Mouse (Mus musculus) liver, embryonic 16.5 days (tissue): ENCODE measurements around the gene Hoxd10. TPM values are rescaled to one million over a fixed set of nuclear protein-coding genes. Genes with fewer than 3 reads are reported as not detected.

Source experiments
- ATAC-seq: fragments of 200-750 bp; cut with Nextera tagmentation; 2 replicates; pipeline ENCODE4 v1.8.0; 2017; ENCODE audit warnings: low read depth, mild to moderate bottlenecking, moderate number of reproducible peaks, moderate library complexity
- H3K27ac ChIP-seq: fragments of 300-500 bp; sonication (generic); 2 replicates; pipeline ENCODE4 v1.5.1; 2014; ENCODE audit warnings: mild to moderate bottlenecking, low read length
- H3K27me3 ChIP-seq: fragments of 300-500 bp; sonication (generic); 2 replicates; pipeline ENCODE4 v1.6.1; 2014; ENCODE audit warnings: low read depth, low read length, mixed read lengths; ENCODE audit not compliant: control insufficient read depth, insufficient read depth
- H3K36me3 ChIP-seq: fragments of 300-500 bp; sonication (generic); 2 replicates; pipeline ENCODE4 v1.6.1; 2014; ENCODE audit warnings: mild to moderate bottlenecking; ENCODE audit not compliant: control insufficient read depth, insufficient read depth
- H3K4me1 ChIP-seq: fragments of 300-500 bp; sonication (generic); 2 replicates; pipeline ENCODE4 v1.6.1; 2014; ENCODE audit warnings: low read depth, low read length, mixed read lengths; ENCODE audit not compliant: control insufficient read depth
- H3K4me2 ChIP-seq: fragments of 300-500 bp; sonication (generic); 2 replicates; pipeline ENCODE4 v1.6.1; 2014; ENCODE audit warnings: low read depth, low read length, mixed read lengths
- H3K4me3 ChIP-seq: fragments of 300-500 bp; sonication (generic); 2 replicates; pipeline ENCODE4 v1.5.1; 2014; ENCODE audit warnings: low read depth, mild to moderate bottlenecking, low read length
- H3K9ac ChIP-seq: fragments of 300-500 bp; sonication (generic); 2 replicates; pipeline ENCODE4 v1.6.1; 2014; ENCODE audit warnings: low read depth, low read length
- H3K9me3 ChIP-seq: fragments of 300-500 bp; sonication (generic); replicated peaks from 2 replicates; pipeline ENCODE4 v1.6.1; 2016; ENCODE audit warnings: low read length; ENCODE audit not compliant: control insufficient read depth
- WGBS: fragments of 180-500 bp; shearing (Covaris S2); extraction: QIAGEN DNeasy Blood & Tissue Kit; methylation state at CpG from one replicate; pipeline ENCODE4 v1.1.7; 2014; ENCODE audit not compliant: insufficient replicate concordance; 5-methylcytosine and 5-hydroxymethylcytosine counted together
- polyA plus RNA-seq: library from polyadenylated mRNA; unstranded; fragments of >200 nt; fragmentation: Nextera tagmentation; extraction: Ambion mirVana; gene quantifications from 2 replicates; pipeline ENCODE4 v1.2.1, GENCODE M21; 2015

Gene Hoxd10
- polyA plus RNA-seq, 1 experiment from 2014 or later: not detected

DNA sequence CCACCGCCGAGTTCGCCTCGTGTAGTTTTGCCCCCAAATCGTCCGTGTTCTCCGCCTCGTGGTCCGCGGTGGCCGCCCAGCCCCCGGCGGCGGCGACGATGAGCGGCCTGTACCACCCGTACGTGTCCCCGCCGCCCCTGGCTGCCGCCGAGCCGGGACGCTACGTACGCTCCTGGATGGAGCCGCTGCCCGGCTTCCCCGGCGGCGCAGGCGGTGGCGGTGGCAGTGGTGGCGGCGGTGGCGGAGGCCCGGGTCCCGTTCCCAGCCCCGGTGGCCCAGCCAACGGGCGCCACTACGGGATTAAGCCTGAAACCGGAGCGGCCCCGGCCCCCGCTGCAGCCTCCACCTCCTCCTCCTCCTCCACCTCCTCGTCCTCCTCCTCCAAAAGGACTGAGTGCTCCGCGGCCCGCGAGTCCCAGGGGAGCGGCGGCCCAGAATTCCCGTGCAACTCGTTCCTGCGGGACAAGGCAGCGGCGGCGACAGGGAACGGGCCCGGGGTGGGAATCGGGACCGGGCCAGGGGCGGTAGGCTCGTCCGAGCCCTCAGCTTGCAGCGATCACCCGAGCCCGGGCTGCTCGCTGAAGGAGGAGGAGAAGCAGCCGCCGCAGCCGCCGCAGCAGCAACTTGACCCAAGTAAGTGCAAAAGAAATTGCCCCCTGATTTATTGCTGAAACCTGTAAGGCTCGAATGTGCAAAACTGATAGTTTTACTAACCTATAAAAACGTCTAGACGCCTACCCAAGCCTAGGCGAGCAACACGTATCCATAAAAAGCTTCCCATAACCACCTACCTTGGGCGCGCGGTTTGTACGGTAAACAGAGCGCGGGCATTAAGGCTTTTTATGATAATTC is 6.7 kb downstream of the Hoxd10 start:
- Histone ChIP-seq H3K27me3 (peaks cover 98% of the 10 kb centered on the region), H3K4me1 (no peaks in the 10 kb centered on the region), H3K4me2 (peak overlapping the region; percentile 51), H3K27ac (no peak overlapping the region), H3K4me3 (peak overlapping the region; percentile 42), H3K9me3 (no peaks in the 10 kb centered on the region), H3K36me3 (no peaks in the 10 kb centered on the region), H3K9ac (no peak overlapping the region)
- no peak for ATAC-seq
- WGBS: under 1% methylated on average over 84 of the region's 86 CpGs

DNA sequence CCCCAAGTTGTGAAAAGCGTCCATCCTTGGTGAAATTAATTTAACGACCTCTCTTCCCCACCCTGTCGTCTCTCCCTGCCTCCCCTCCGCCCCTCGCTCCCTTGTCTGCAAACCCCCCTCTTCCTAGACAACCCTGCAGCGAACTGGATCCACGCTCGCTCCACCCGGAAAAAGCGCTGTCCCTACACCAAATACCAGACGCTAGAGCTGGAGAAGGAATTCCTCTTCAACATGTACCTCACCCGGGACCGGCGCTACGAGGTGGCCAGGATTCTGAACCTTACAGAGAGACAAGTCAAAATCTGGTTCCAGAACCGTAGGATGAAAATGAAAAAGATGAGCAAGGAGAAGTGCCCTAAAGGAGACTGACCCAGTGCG is 7.3 kb downstream of the Hoxd10 start:
- no peak overlapping the region for H3K27ac ChIP-seq
- H3K4me1 ChIP-seq: no peaks in the 10 kb centered on the region
- H3K4me3 ChIP-seq: no peak overlapping the region
- H3K27me3 ChIP-seq: peaks cover 98% of the 10 kb centered on the region
- H3K4me2 ChIP-seq: no peak overlapping the region
- H3K36me3 ChIP-seq: no peaks in the 10 kb centered on the region
- WGBS: 3% methylated on average over 17 of the region's 17 CpGs
- no peaks in the 10 kb centered on the region for H3K9me3 ChIP-seq
- no peak overlapping the region for H3K9ac ChIP-seq
- ATAC-seq: no peak

DNA sequence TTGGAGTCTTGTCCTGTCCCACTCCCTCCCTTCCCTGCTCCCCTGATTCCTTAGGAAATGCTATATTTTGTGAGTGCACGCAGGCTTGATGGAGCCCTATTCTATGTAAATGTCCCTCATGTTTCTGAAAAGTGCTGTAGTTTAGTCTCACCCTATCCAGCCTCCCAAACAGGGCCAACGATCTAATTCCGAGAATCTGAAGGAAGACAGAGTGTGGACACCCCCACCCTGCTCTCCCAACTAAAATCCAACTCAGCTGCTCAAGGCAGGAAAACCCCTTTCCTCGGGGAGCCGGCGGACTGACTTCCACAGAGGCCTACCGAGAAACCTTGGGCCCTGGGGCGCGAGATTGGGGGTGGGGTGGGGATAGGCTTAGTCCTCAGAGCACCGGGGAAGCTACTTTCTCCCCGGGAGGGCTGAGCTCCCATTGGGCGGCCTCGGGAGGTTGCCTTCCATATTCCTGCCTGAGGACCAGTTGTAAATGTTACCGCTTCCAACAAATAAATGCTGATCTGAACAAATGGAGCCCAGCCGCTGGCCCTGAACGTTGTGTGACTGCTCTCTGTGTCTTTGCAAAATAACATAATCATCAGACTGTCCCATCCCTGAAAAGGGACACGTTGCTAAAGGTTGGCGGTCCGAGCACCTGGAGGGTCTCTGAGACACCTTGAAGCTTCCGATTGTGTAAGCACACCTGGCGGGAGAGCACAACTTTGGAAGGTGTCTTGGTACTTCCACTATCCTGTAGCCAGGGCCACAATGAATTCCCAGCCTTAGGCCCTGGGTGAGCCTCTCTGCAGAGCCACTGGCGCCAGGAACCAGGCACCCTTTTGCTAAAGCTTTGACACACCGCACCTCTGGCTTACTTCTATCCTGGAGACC is 8.2 kb downstream of the Hoxd10 start:
- Histone ChIP-seq H3K4me2 (no peak overlapping the region), H3K27me3 (peaks cover 98% of the 10 kb centered on the region), H3K36me3 (no peaks in the 10 kb centered on the region), H3K9me3 (no peaks in the 10 kb centered on the region), H3K27ac (no peak overlapping the region), H3K9ac (no peak overlapping the region), H3K4me3 (no peak overlapping the region), H3K4me1 (no peaks in the 10 kb centered on the region; the same call in 1 of the 2 replicates)
- 11% methylated on average over 23 of the region's 23 CpGs for WGBS
- no peak for ATAC-seq

DNA sequence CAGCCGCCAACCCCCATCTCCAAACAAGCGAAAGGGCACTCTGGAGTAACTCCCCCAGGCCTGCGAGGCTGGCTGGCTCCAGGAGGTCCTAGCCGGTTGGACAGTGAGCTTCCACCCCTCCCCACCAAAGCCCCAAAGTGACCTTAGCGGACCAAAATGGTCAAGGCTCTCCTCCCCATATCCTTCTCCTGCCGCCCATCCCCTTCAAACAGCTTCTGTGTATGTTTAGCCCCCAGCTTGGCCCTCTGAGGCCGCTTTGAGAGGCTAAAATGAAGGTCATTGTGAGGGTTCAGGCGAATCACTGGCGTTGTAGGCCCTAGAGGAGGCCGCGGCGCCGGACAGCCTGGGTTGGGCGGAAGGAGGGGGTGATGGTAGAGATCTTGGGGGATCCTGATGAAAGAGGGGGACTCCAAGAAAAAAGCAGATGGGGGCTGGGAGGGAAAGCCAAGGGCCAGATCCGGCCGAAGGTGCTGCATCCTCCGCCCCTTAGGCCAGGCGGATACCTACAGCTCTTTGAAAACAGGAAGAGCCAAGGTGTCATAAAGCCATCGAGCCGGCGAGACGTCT is 8.9 kb downstream of the Hoxd10 start:
- Histone ChIP-seq H3K36me3 (no peaks in the 10 kb centered on the region), H3K9ac (no peak overlapping the region), H3K4me1 (peaks cover 2% of the 10 kb centered on the region; the same call in 1 of the 2 replicates), H3K4me3 (no peak overlapping the region), H3K4me2 (no peak overlapping the region), H3K27ac (no peak overlapping the region), H3K27me3 (peaks cover 98% of the 10 kb centered on the region), H3K9me3 (no peaks in the 10 kb centered on the region)
- WGBS: 9% methylated on average over 22 of the region's 22 CpGs
- ATAC-seq: no peak

DNA sequence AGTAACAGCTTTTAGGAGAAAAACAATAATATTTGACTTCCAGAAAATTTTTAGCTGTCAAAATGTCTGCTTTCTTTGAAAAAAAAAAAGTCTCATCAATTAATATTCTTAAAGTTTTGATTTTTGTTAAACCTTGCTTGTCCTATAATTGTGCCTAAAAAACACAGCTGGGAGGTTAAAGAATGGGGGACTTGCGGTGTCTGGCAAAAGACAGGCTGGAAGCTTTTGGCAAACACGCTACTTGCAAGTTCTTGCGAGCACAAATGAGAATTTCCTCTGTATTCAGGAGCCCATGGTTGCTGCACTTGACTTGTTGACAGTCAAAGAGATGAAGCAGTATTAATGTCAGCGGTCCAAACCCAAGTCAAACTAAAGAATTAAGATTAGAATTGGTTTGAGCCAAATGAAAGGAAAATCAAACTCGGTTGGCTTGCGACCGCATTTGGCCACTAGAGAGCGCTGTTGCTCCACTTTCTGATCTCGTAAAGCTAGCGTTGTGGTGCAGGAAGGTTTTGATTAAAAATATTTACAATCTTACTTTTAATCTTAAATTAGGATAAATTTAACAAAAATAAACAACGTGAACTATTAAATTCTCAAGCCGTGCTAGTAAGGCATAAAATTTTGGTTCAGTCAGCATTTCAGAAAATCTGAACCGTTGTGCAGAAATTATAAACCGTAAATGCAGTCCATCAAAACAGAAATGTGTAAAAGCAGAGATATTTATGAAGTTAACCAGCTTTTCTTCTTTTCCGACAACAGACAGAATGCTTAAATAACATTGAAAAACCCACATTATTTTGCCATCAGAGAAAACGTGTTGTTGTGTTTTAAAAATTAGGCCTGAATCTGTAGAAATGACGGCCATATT is 10.5 kb downstream of the Hoxd10 start:
- 14% methylated on average over 17 of the region's 17 CpGs for WGBS
- Histone ChIP-seq H3K27ac (no peak overlapping the region), H3K4me1 (peaks cover 2% of the 10 kb centered on the region; the same call in 1 of the 2 replicates), H3K4me3 (no peak overlapping the region), H3K27me3 (peaks cover 97% of the 10 kb centered on the region), H3K36me3 (no peaks in the 10 kb centered on the region), H3K9me3 (no peaks in the 10 kb centered on the region), H3K9ac (no peak overlapping the region), H3K4me2 (no peak overlapping the region)
- ATAC-seq: no peak

DNA sequence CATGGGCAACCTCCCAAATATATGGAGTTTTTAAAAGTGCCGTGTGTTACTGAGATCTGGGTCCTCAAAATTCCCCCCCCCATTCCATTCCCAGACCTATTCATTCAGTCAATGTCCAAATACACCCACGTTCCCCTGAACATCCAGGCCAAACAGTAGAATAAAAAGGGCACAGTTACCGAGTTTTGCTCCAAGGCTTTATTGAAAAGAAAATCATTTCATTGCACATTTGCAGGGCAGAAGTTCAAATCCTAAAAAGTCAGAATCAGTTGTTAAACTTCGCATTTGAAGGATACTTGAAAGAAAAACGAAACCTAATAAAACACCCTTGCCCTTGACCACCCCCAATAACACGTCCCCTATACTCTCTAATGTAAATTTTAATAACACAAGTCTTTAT is 11.1 kb downstream of the Hoxd10 start:
- H3K36me3 ChIP-seq: no peaks in the 10 kb centered on the region
- no peak overlapping the region for H3K4me2 ChIP-seq
- no peak overlapping the region for H3K4me3 ChIP-seq
- no peak overlapping the region for H3K9ac ChIP-seq
- H3K27me3 ChIP-seq: peaks cover 97% of the 10 kb centered on the region
- H3K4me1 ChIP-seq: peaks cover 2% of the 10 kb centered on the region; the same call in 1 of the 2 replicates
- H3K9me3 ChIP-seq: no peaks in the 10 kb centered on the region
- ATAC-seq: no peak
- no peak overlapping the region for H3K27ac ChIP-seq
- WGBS: 25% methylated on average over 6 of the region's 6 CpGs

DNA sequence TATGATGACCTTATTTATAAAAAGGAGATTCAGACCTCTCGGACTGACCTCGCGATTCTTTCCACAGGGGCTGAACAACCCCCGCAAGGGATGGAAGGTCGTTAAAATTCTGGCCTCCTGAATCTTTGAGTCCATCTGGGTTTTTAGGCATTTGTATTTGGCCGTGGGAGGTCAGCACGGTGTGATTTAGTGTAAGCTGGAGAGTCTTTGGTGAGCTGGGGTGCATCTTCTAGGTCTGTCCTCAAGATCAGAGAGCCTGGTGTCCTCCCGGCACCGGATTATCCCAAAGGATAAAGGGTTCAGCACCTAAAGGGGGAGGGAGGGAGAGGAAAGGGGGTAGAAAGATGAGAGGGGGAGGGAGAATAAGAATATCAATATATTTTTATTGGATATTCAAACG is 11.6 kb downstream of the Hoxd10 start:
- ATAC-seq: no peak
- no peak overlapping the region for H3K4me3 ChIP-seq
- H3K4me1 ChIP-seq: peaks cover 2% of the 10 kb centered on the region; the same call in 1 of the 2 replicates
- no peak overlapping the region for H3K4me2 ChIP-seq
- H3K27me3 ChIP-seq: peaks cover 96% of the 10 kb centered on the region
- no peak overlapping the region for H3K9ac ChIP-seq
- no peak overlapping the region for H3K27ac ChIP-seq
- WGBS: 23% methylated on average over 10 of the region's 10 CpGs
- no peaks in the 10 kb centered on the region for H3K9me3 ChIP-seq
- H3K36me3 ChIP-seq: no peaks in the 10 kb centered on the region

DNA sequence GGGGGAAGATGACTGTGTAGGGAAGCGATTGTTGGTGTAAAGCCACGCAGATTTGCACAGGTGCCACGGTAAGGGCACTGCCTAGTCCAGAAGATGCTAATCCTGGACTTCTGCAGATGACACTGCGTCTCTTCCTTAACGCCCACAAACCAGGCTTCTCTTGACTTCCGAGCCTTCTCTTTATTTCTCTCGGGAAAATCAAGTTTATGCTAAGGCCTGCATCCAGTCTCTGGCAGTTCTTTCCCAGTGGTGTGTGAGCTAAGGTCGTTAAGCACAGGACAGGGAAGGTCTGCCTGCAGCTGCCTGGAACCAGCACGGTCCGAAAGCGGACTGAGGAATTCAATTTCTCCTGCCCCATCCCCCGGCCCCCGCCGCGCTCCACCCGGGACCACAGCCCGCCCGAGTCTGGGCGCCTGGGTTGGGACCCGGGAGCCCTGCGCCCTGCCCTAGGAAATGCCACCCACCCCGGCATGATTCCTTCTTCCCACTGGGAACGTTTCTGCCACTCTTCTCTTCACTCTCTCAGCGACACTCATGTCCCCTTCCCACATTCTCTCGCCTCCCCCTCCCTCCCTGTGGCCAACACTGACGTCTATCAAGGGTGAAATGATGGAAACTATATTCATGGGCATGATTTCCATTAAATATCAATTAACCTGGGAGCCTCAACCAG is 12.1 kb downstream of the Hoxd10 start:
- WGBS: 5% methylated on average over 26 of the region's 26 CpGs
- H3K36me3 ChIP-seq: no peaks in the 10 kb centered on the region
- no peak overlapping the region for H3K4me2 ChIP-seq
- peaks cover 2% of the 10 kb centered on the region; the same call in 1 of the 2 replicates for H3K4me1 ChIP-seq
- no peaks in the 10 kb centered on the region for H3K9me3 ChIP-seq
- H3K27me3 ChIP-seq: peaks cover 96% of the 10 kb centered on the region
- no peak overlapping the region for H3K9ac ChIP-seq
- no peak overlapping the region for H3K4me3 ChIP-seq
- no peak overlapping the region for H3K27ac ChIP-seq
- ATAC-seq: no peak
